Mouse (Mus musculus): ENCODE data around the gene Cib4. TPM values are rescaled to one million over a fixed set of nuclear protein-coding genes. Genes with fewer than 3 reads are reported as not detected.

Cib4 gene
- not detected for total RNA-seq (2021)
- long read RNA-seq, experiment 1 = 0 reads
- long read RNA-seq, experiment 2 = 0 reads

DNA sequence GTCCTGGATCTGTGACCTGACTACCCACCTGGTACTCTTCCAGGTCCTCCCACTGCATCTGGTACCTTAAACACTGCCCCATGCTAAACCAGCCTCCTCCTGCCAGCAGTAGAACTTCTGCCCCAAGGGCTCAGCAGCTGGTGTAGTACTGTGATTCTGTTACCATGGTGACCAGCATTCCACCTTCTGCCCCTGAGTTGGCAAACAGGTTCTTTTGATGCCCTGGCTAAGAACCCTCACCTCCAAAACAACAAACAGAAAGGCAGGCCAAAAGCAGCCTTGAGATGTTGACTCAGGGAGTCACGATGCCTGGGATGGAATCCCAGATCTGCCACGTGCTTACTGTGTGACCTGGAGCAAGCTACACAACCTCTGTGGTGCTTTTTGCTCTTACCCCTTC is at the start of gene Cib4:
Cib4 (minus strand) TSS at position 139 of the 400 bp plus-strand sequence.
- DNase-seq = no peak
- intact Hi-C loops (cut with DNase I) = no loop called here

DNA sequence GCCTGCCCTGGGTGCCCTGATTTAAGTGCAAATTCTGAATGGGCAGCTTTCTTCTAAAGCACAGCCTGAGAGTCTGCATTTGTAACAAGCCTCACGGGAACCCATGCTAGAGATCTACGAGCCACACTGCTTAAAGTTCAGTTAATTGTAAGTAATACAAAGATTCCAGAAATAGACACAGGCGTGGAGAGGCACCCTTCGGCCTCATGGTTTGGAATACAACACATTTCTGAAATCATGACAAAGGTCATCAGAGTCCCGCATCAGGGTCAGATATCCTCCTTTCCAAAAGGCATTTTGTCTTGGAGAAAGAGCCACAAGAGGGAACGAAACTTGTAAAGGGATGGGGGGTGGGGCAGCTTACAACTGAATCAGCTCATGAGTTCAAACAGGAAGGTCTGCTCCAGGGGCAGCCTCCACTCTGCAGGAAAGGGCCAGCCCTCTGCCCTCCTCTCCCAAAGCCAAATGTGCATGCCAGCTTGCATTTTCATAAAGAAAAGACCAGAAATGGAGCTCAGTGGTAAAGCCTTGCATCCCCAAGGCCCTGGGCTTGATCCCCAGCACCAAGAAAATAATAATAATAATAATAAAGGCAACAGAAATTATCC is 49.4 kb upstream of the Cib4 start:
- intact Hi-C loops (cut with DNase I) = no loop called here

DNA sequence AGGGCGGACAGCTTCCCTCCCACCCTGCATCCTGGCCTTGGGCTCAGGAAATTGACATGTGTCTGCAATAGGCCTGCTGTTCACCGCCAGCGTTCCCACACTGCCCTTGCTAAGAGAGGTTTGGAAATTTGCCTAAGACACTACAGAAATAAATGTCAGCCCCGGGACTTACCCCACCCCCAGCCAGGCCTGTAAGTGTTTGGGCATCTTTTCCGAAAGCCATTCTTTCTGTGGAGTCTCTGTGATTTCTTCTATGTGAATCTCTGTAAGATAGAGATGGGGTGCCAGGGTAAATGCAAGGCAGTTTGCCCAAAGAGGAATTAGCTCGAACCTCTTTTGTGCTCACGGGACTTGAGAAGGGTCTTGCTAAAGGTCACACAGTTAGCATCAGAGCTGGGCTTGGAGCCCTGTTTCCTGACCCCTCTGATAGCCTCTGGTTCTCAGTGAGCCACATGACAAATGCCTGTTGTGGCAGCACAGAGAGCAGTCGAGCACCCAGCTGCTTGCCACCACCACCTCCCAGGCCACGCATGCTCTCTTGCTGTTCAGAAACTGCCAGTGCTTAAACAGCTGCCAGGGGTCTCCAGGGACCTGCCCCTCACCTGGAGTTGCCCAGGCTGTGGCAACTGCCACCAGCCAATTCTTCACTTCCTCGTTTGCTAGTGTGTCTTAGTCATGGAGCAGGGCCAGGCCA is 48.3 kb upstream of the Cib4 start:
- intact Hi-C loops (cut with DNase I) = no loop called here
- peak; percentile 51 to 63 for DNase-seq

More for the DNA sequence above, 49.4 kb upstream of the Cib4 start:
- DNase-seq = no peak

DNA sequence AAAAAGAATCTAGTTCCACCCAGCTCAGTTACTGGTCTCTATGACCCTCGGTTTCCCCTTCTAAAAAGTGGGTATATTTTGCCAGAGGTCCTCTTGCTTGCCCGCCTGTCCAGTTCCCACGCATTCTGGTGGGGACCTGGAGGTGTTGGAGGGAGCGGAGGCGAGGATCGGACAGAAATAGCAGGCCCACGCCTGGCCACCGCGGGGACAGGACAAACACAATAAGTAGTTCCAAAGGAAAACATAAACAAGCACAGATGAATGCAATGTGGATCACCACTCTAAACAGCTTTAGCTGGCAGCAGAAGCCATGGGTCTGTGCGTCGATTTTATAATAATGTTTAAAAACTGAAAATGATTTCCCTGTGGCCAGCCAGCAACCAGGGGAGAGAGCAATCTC is 47.7 kb upstream of the Cib4 start:
- no peak for DNase-seq
- intact Hi-C loops (cut with DNase I) = no loop called here

DNA sequence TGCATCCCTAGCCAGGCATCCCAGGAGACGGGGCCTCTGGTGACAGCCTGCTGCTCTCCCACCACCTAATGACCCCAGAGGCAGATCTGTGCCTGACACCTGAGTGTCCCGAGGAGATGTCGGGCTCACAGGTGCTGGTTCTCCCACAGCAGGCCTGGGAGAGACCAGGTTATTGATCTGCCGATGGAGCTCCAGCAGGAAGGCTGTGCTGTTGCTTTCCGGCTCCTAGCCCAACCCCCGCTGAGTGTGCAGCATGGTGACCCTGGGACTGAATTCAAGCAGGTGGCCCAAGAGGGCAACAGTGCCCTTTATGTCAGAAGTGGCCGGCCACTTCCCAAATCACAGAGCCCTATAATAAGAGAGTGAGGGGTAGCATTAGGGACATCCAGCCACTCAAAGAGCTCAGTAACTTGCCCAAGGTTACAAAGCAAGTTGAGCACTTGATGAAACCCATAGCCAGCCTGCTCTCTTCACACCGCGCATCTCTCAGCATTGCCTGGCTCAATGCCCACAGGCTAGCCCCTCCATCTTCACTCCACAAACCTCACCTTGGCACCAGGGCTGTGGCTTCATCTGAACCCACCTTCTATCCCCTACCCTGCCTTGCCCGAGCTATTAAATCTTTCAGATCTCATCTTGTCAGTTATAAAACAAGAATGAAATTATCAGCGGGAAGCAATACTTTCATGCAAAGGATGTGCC is 46.8 kb upstream of the Cib4 start:
- no peak for DNase-seq
- intact Hi-C loops (cut with DNase I) = no loop called here

DNA sequence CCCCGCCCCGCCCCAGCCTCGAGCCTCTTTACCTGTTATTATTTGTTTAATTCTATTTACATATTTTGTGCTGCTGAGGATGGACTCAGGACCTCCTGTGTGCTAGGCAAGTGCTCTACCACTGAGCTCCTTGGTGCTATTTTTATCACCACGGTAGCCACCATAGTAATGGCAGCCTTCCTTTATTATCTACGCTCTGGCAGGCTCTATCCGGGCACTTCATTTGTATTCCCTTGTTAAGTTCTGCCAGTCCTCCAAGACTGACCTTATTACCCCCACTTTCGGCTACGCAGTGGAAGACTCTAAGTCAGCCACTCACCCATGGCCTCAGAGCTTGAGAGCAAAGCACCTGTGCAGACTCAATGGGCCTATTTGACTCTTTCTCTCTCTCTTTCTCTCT is 46.1 kb upstream of the Cib4 start:
- intact Hi-C loops (cut with DNase I) = no loop called here
- DNase-seq = no peak

DNA sequence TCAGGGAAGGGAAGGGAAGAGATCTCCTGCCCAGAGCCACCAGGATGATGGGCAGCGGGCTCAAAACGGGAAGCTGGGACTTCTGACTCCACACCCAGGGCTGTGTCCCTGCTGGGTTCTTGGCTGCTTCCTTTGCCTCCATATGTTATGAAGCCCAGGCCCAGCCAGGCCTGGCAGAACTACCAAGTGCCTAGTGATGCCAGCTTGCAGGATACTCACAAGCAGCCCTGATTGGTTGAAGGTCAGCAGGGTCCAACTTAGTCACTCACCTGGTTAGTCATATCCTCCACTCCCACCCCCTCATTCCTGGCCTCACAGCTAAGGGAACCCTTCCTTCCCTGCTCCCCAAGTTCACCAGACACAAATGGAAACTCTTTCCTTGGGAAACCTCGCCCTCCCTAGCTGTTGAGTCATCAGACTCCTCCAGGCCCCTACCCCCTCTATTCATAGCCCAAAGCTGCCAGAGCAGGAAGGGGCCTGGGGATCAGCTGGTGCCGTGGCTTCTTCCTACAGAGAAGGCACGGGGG is 45.6 kb upstream of the Cib4 start:
- intact Hi-C loops (cut with DNase I) = no loop called here
- no peak for DNase-seq

DNA sequence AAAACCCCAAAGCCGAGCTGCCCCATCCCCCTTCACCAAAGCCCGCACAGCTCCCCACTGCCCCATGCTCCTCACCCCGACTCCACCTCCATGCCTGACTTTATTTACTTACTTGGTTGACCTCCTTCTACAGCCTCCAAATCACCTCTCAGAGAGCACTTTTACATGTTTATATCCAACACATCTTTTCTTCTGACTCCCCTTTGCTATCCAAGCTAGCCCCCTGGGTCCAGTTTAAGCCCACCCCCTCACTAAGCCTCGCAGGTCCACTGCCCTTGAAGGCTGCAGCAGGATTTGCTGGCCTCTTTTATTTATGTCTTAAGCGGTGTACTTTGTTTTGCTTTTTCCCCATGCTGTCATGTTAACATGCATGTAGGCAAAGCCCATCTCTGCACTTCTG is 44.6 kb upstream of the Cib4 start:
- intact Hi-C loops (cut with DNase I) = no loop called here
- DNase-seq = no peak

DNA sequence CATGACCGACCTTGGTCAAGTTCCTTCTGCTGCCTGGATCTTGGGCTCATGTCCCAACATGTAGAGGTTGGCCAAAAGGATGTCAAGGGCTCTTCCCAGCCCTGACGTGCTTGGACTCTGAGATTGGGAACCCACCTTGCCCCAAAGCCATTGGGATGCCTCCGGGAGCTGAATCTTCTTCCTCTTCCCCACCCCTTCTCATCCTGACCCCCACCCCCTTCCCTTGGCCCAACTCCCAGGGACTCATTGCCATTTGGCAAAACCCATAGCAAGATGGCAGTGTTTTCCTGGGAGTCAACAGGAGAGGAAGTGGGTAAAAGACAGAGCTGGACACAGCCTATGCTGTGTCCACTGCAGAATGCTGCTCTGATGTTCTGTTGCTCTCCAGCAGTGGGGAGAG is 43.9 kb upstream of the Cib4 start:
- intact Hi-C loops (cut with DNase I) = loop anchor here (5.0 kb wide), 2 partner anchors 33 to 72 kb away; no protein-coding TSS in a partner anchor
- DNase-seq = peak in 1 of 2 experiments; percentile 59

DNA sequence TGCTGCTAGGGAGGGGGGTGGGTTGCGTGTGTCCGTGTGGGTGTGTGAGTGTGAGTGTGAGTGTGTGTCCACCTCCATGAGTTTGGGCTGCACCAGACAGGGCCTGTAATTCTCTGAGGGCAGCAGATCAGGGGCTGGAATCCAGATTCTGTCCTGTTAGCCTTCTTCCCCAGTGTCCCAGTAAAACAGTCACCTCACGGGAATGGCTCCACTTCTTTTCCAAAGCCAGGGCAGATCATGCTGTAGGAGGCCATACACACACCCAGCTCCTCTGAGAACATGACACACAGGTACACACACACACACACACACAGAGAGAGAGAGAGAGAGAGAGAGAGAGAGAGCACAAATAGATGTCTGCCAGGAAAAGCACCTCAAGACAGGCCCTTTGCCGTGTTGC is 43.4 kb upstream of the Cib4 start:
- intact Hi-C loops (cut with DNase I) = loop anchor here (5.0 kb wide), 2 partner anchors 33 to 72 kb away; no protein-coding TSS in a partner anchor
- peak in 1 of 2 experiments; percentile 3 for DNase-seq

DNA sequence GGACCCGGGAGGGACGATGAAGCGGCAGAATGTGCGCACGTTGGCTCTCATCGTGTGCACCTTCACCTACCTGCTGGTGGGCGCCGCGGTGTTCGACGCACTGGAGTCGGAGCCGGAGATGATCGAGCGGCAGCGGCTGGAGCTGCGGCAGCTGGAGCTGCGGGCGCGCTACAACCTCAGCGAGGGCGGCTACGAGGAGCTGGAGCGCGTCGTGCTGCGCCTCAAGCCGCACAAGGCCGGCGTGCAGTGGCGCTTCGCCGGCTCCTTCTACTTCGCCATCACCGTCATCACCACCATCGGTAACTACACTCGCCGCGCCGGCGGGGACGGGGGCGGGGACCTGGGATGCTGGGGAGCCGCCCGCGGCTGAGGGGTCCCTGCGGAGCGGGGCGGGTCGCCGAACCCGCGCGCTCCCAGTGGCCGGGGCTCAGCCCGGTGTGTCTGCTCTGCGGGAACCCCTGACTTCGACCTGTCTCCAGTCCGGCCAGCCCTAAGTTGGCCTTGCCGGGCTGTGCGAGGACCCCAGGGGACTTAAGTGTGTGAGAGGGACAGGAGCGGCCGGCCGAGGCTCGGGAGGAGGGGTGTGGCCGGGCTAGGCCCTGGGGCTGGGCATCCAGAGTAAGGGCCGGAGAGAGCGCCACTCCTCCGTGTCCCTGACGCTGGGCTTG is 42.8 kb upstream of the Cib4 start:
- intact Hi-C loops (cut with DNase I) = loop anchor here (5.0 kb wide), 2 partner anchors 34 to 71 kb away; no protein-coding TSS in a partner anchor
- DNase-seq = peak in 1 of 2 experiments; percentile 37

DNA sequence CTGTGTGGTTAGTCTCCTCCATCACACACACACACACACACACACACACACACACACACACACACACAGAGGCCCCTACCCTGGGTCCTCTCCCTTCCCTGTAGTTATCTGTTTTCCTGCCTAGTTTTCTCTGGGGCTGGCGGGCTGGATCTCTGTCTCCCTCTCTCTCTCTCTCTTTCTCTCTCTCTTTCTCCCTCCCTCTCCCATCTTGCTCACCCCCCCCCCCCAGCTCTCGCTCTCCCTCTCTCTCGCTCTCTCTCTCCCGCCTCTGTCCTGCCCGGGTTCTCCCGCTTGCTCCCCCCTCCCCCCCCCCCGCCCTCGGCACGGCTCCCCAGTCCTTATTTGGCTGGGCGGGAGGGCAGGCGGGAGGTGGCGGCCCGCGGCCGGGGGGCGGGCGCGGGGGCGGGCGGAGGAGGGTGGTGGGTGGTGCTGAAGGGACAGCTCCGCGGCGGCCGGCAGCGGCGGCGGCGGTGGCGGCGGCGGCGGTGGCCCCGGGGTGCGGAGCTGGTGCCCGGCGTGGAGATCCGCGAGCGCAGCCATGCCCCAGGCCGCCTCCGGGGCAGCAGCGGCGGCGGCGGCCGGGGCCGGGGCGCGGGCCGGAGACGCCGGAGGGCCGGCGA is 42.2 kb upstream of the Cib4 start, which contains the start of gene Kcnk3:
Kcnk3 (plus strand) TSS at position 490 of the 620 bp plus-strand sequence.
- intact Hi-C loops (cut with DNase I) = loop anchor here (5.0 kb wide), 2 partner anchors 35 to 70 kb away; no protein-coding TSS in a partner anchor
- DNase-seq = peak; percentile 88 to 89

DNA sequence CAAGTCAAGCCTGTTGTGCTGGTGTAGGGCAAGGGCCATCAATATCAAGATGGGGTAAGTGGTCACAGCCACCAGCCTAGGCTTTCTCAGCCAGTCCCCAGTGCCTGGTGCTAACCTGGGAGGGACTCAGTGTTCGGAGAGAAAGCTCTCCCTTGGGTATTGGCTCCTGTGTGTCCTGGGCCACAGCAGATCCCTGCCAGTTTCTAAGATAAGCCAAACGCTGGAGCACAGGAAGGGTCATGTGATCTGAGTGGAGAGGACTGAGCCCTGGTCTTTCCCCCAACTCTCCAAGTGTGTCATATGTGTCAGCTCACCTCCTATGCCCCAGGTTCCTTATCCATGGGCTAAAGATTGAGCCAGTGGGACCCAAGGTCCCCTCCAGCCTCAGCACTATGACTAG is 41.5 kb upstream of the Cib4 start:
- intact Hi-C loops (cut with DNase I) = loop anchor here (5.0 kb wide), 2 partner anchors 35 to 70 kb away; no protein-coding TSS in a partner anchor
- peak; percentile 41 to 45 for DNase-seq

DNA sequence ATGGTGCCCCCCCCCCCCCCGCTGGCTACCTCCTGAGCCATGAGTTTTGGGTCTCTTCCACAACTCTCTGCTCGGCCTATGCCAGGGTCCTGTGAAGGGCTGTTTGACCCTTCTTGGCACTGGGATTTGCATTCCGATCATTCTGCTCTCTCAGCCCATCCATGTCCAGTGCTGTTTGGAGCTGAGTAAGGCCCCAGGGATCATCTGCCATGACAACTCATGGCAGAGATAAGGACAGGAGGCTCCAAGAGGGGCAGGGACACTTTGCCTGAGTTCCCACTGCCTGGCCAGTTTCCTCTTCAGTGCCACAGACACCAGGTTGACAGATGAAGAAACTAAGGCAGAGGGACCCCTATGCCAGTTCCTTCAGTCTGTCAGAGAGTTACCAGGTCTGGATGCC is 41.0 kb upstream of the Cib4 start:
- intact Hi-C loops (cut with DNase I) = loop anchor here (5.0 kb wide), 2 partner anchors 36 to 69 kb away; no protein-coding TSS in a partner anchor
- peak in 1 of 2 experiments; percentile 53 for DNase-seq

DNA sequence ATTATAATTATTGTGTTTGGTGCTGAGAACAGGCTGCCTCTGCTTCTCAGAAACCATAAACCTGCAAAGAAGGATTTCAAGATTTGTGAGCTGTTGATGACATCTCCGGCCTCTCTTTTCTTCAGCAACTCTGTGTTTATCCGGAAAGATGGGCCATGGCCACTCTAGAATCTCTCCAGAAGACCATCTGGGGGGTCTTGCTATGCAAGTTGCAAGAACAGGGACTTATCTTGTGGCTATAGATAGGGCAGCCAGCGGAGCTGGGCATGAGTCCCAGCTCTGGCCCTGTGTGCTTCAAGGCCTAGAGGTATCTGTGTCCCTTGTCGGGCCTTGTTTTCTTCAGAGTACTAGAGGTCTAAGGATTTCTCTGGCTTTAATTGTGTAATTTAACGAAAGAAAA is 36.4 kb upstream of the Cib4 start:
- DNase-seq = no peak
- intact Hi-C loops (cut with DNase I) = no loop called here

DNA sequence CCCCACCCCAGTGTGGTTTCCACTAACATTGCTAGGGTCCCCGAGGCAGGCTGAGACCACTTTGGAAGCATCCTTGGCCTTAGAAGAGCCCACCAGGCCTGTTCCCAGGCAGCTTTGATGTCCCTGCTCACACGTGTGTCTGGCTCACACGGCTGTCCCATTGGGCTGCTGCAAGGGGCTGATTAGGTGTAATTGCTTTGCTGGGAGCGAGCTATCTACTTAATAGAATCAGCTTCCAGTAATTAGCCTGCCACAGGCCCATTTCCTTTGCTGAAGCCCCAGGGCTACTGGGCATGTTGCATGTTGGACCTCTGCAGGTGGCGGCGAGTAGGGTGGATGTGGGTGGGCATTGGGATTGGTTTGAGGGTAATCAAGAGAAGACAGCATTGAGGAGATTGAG is 35.1 kb upstream of the Cib4 start:
- no peak for DNase-seq
- intact Hi-C loops (cut with DNase I) = no loop called here

DNA sequence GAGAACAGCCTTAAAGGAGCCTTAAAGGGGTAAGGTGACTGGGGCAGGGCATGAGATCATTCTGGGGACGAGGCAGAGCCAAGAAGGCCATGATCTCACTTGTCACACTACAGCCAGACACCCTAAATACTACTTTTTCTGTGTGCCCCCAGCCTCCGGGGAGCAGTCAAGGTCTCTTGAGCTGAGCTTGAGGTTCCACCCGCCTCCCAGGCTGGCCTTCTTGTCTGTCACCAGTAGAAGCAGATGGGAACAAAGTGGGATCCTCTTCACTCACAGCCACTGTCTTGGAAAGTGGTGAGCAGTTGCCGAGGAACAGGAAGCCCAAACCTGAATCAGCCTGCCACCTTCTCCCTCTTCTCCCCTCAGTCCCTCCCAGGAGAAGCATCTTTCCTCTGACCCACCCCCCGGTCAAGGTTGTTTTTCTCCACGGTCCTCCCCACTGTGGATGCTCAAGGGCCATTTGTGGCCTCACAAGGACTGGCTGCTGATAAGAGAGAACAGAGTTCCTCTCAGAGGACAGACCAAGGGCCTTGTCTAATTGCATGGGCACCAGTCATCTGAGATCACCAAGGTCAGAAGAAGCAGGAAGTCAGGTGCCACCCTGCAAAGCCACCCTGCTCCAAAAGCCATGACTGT is 32.9 kb upstream of the Cib4 start:
- no peak for DNase-seq
- intact Hi-C loops (cut with DNase I) = loop anchor here (5.0 kb wide), 1 partner anchor 39 kb away; no protein-coding TSS in a partner anchor

DNA sequence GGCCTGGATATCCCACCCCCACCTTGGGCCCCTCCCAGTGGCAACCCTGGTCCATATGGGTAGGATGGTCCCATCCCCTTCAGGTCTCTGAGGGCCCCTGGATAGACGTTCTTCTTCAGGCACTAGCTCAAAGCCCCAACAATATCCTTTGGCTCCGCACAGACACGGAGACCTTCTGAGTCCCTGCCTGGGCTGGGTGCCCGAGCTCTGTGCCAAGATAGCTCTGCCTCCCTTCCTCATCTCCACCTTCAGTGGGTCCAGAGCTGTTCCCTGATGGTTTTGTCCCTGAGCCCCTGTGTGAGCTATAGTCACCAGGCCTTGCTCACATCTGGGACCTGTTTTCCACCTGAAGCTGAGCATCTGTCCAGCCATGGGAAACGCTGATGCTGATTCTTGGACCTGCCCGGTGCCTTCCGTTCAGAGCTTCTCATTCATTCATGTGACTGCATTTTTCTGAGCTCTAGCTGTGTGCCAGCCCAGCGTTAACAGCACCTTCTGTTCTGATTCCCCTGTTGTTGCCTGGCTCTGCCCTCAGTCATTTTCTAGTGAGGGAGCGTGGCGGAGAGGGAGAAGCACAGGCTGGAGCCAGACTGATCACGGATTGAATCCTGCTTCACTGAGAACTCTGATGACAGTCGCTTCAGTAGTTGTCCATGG is 32.1 kb upstream of the Cib4 start:
- intact Hi-C loops (cut with DNase I) = loop anchor here (5.0 kb wide), 1 partner anchor 40 kb away; no protein-coding TSS in a partner anchor
- DNase-seq = peak; percentile 44 to 59

DNA sequence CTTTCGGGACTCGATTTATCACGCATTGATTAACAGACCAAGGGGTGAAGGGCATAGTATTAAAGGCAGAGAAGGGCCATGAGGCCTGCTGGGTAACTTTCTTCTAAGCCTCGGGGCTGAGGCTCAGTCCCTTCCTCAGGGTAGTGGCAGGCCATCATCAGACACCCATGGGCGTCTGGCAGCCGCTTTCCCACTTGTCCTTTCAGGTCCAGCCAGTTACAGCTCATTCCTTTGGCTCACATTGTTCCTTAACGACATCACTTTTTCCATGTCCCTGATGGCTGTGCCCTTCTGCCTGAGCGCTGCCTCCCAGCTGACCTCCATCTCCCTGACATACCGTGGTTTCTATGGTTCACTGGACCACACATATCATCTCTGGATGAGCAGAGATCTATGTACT is 31.6 kb upstream of the Cib4 start:
- DNase-seq = peak; percentile 27 to 48
- intact Hi-C loops (cut with DNase I) = loop anchor here (5.0 kb wide), 1 partner anchor 40 kb away; no protein-coding TSS in a partner anchor

Measured in heart, postnatal 14 days (tissue).